Mouse (Mus musculus) cerebellum, adult 9-10 months (tissue): ENCODE measurements at regions not wholly inside any gene's neighbourhood (a gene's known extent, or its start where the extent isn't known, plus 50 kb on each side); places are given as distances from the start of the nearest gene placed in this dataset.
"Not testable (repeated sequence)": the region's sequence is repeated elsewhere in the genome, so short reads cannot be mapped to it uniquely, and the experiment has no call there.

Source experiments
- DNase-seq: peaks from one replicate; pipeline ENCODE4 v3.0.0; 2022

GRCm38 (mm10) chr12:65424506-65424905 lies 199.2 kb downstream of the Wdr20rt start:
- no peak for DNase-seq

GRCm38 (mm10) chr12:65425440-65425839 lies 200.1 kb downstream of the Wdr20rt start:
- DNase-seq = no peak

GRCm38 (mm10) chr12:65426884-65427283 lies 201.6 kb downstream of the Wdr20rt start:
- DNase-seq = no peak

- no peak for DNase-seq
These were observed 203.1 kb downstream of the Wdr20rt start for GRCm38 (mm10) chr12:65428214-65428981.

- no peak for DNase-seq
These were observed 225.5 kb downstream of the Wdr20rt start for GRCm38 (mm10) chr12:65450845-65451244.

- no peak for DNase-seq
These were observed 230.4 kb downstream of the Wdr20rt start for GRCm38 (mm10) chr12:65455683-65456082.

- DNase-seq = no peak
These were observed 231.6 kb downstream of the Wdr20rt start for GRCm38 (mm10) chr12:65456956-65457355.

GRCm38 (mm10) chr12:65464246-65464645 lies 238.9 kb downstream of the Wdr20rt start:
- no peak for DNase-seq

- not testable (repeated sequence) for DNase-seq
These were observed 253.4 kb downstream of the Wdr20rt start for GRCm38 (mm10) chr12:65478674-65479073.

GRCm38 (mm10) chr12:65480829-65481228 lies 255.5 kb downstream of the Wdr20rt start:
- DNase-seq = no peak

- no peak for DNase-seq
These were observed 265.8 kb downstream of the Wdr20rt start for GRCm38 (mm10) chr12:65491092-65491491.

- DNase-seq = no peak
These were observed 269.2 kb downstream of the Wdr20rt start for GRCm38 (mm10) chr12:65494388-65495030.

GRCm38 (mm10) chr12:65496613-65497012 lies 271.3 kb downstream of the Wdr20rt start:
- no peak for DNase-seq

- no peak for DNase-seq
These were observed 272.3 kb downstream of the Wdr20rt start for GRCm38 (mm10) chr12:65497602-65498001.

GRCm38 (mm10) chr12:65501459-65501858 lies 276.1 kb downstream of the Wdr20rt start:
- no peak for DNase-seq

- no peak for DNase-seq
These were observed 276.7 kb downstream of the Wdr20rt start for GRCm38 (mm10) chr12:65502045-65502444.

GRCm38 (mm10) chr12:65513070-65513469 lies 287.8 kb downstream of the Wdr20rt start:
- no peak for DNase-seq

- no peak for DNase-seq
These were observed 308.9 kb downstream of the Wdr20rt start for GRCm38 (mm10) chr12:65534142-65534690.

- DNase-seq = no peak
These were observed 323.0 kb downstream of the Wdr20rt start for GRCm38 (mm10) chr12:65548301-65548700.

- no peak for DNase-seq
These were observed 326.9 kb downstream of the Wdr20rt start for GRCm38 (mm10) chr12:65552230-65552629.

GRCm38 (mm10) chr12:65559036-65559435 lies 333.7 kb downstream of the Wdr20rt start:
- no peak for DNase-seq

GRCm38 (mm10) chr12:65559809-65560208 lies 334.5 kb downstream of the Wdr20rt start:
- no peak for DNase-seq

GRCm38 (mm10) chr12:65571633-65572032 lies 346.3 kb downstream of the Wdr20rt start:
- DNase-seq = no peak

- no peak for DNase-seq
These were observed 368.2 kb downstream of the Wdr20rt start for GRCm38 (mm10) chr12:65593559-65593958.
